Comparison of ENCODE assay signal across 26 mouse cellular contexts in genomic region chr11:105246785-105247184, GRCm38 (mm10). TPM values are rescaled to one million over a fixed set of nuclear protein-coding genes. Genes with fewer than 3 reads are reported as not detected.
A peak's percentile ranks its signal among the peaks of the same experiment; 100 is the strongest.
DNase-seq lines count a peak whose midpoint lies in the region; ATAC-seq and TF ChIP-seq lines count a peak whose summit lies in the region.
"Had no signal": no experiment of that assay in that cellular context is flagged by ENCODE, and none has a peak within 500 bp of the region (broad histone marks: within the 10 kb centered on the region; RNA-seq: fewer than 3 reads in every experiment).

No protein-coding gene starts in this region.

- peaks cover 60% of the 10 kb centered on the region for H3K36me3 ChIP-seq in intestine, postnatal 0 days (ENCODE audit: control insufficient read depth, insufficient read depth)
- H3K36me3 ChIP-seq in intestine, embryonic 15.5 days = peaks cover 14% of the 10 kb centered on the region
- peaks cover 28% of the 10 kb centered on the region for H3K36me3 ChIP-seq in lung, embryonic 16.5 days (ENCODE audit: control insufficient read depth, insufficient read depth, low read length)

- POLR2A ChIA-PET in Patski (lab: Charles Lee) = no interaction called here

- H3K4me3 ChIP-seq in intestine, postnatal 0 days (ENCODE audit: low read depth, low read length) = no peak overlapping the region
- no peak overlapping the region for H3K4me3 ChIP-seq in intestine, embryonic 15.5 days (replicated peaks)
- H3K4me3 ChIP-seq in lung, embryonic 16.5 days (ENCODE audit: low read length) = no peak overlapping the region
- H3K4me3 ChIP-seq: embryonic facial prominence, embryonic 15.5 days; erythroblast, embryonic 14.5 days; forebrain, embryonic 10.5 days; forebrain, embryonic 15.5 days; heart, embryonic 10.5 days; hindbrain, embryonic 12.5 days had no signal

- H3K9ac ChIP-seq in intestine, postnatal 0 days (ENCODE audit: low read depth, low read length) = no peak overlapping the region
- no peak overlapping the region for H3K9ac ChIP-seq in intestine, embryonic 15.5 days
- H3K9ac ChIP-seq in lung, embryonic 16.5 days (ENCODE audit: low read length) = no peak overlapping the region
- H3K9ac ChIP-seq: embryonic facial prominence, embryonic 15.5 days; forebrain, embryonic 15.5 days; hindbrain, embryonic 12.5 days had no signal

- H3K4me2 ChIP-seq in intestine, postnatal 0 days (replicated peaks; ENCODE audit: low read depth) = no peak overlapping the region
- no peak overlapping the region for H3K4me2 ChIP-seq in intestine, embryonic 15.5 days (replicated peaks)
- no peak overlapping the region for H3K4me2 ChIP-seq in lung, embryonic 16.5 days (ENCODE audit: low read depth, low read length)
- H3K4me2 ChIP-seq: embryonic facial prominence, embryonic 15.5 days; forebrain, embryonic 15.5 days; hindbrain, embryonic 12.5 days had no signal

- in situ Hi-C loops in Patski (cut with MboI; ENCODE audit: low pct_unique_long_range_greater_than_20kb) = no loop called here

- H3K27me3 ChIP-seq in intestine, postnatal 0 days (replicated peaks; ENCODE audit: control insufficient read depth, insufficient read depth, low read length) = no peaks in the 10 kb centered on the region
- H3K27me3 ChIP-seq in intestine, embryonic 15.5 days (replicated peaks) = no peaks in the 10 kb centered on the region
- no peaks in the 10 kb centered on the region for H3K27me3 ChIP-seq in lung, embryonic 16.5 days (ENCODE audit: control insufficient read depth, insufficient read depth, low read depth, low read length)
- no peaks in the 10 kb centered on the region for H3K27me3 ChIP-seq in Patski
- H3K27me3 ChIP-seq: embryonic facial prominence, embryonic 15.5 days; forebrain, embryonic 15.5 days; hindbrain, embryonic 12.5 days had no signal

- peak; percentile 7 for DNase-seq in cerebellum, adult 9-10 months
- DNase-seq in cerebellum, adult 9-11 months = no peak
- DNase-seq in lung, postnatal 25 days (ENCODE audit: low spot score) = no peak
- no peak for DNase-seq in Patski (ENCODE audit: low read depth, low spot score)
- no peak for DNase-seq in right cerebral cortex, adult 2 months (ENCODE audit: low spot score in 2 of 2)
- DNase-seq: adrenal gland, postnatal 14 days; B cell, adult 2 months; cerebellum, adult 11-12 months; cerebellum, postnatal 10 days; embryo, embryonic 11 days; gastrocnemius, postnatal 10 days; heart, adult 18-20 months; heart, postnatal 10 days; heart, postnatal 4 days had no signal

- CTCF ChIA-PET in Patski (lab: Charles Lee) = interaction anchor here (1.6 kb wide), 1 partner anchor 13 kb away, joined by 4 read pairs; no protein-coding TSS in a partner anchor

- WGBS in intestine, postnatal 0 days = 79% methylated on average over 6 of the region's 6 CpGs
- 77% methylated on average over 6 of the region's 6 CpGs for WGBS in intestine, embryonic 15.5 days
- 58% methylated on average over 6 of the region's 6 CpGs for WGBS in lung, embryonic 16.5 days

- H3K9me3 ChIP-seq in intestine, postnatal 0 days (ENCODE audit: control insufficient read depth) = no peaks in the 10 kb centered on the region
- no peaks in the 10 kb centered on the region for H3K9me3 ChIP-seq in intestine, embryonic 15.5 days
- H3K9me3 ChIP-seq in lung, embryonic 16.5 days (ENCODE audit: control insufficient read depth, low read length) = no peaks in the 10 kb centered on the region
- H3K9me3 ChIP-seq: embryonic facial prominence, embryonic 15.5 days; forebrain, embryonic 10.5 days; forebrain, embryonic 15.5 days; G1E; heart, embryonic 10.5 days; hindbrain, embryonic 12.5 days had no signal

- H3K4me1 ChIP-seq in intestine, postnatal 0 days (replicated peaks; ENCODE audit: control insufficient read depth, insufficient read depth, low read length) = no peaks in the 10 kb centered on the region
- 0 out of 2 replicates have a peak, but pooled peaks cover 2% of the 10 kb centered on the region for H3K4me1 ChIP-seq in intestine, embryonic 15.5 days (replicated peaks)
- H3K4me1 ChIP-seq in lung, embryonic 16.5 days (replicated peaks; ENCODE audit: control insufficient read depth, insufficient read depth, low read length) = no peaks in the 10 kb centered on the region
- H3K4me1 ChIP-seq: embryonic facial prominence, embryonic 15.5 days; forebrain, embryonic 10.5 days; forebrain, embryonic 15.5 days; heart, embryonic 10.5 days; hindbrain, embryonic 12.5 days had no signal

- ATAC-seq in intestine, postnatal 0 days = no peak
- no peak for ATAC-seq in intestine, embryonic 15.5 days
- peak; percentile 53 for ATAC-seq in lung, embryonic 16.5 days (ENCODE audit: low read depth)
- ATAC-seq in Patski = no peak
- ATAC-seq: CD4-positive, CD25-positive, alpha-beta regulatory T cell, adult 4 months; forebrain, embryonic 15.5 days; hindbrain, embryonic 16.5 days had no signal

- H3K27ac ChIP-seq in intestine, postnatal 0 days (ENCODE audit: low read depth, low read length) = no peak overlapping the region
- no peak overlapping the region for H3K27ac ChIP-seq in intestine, embryonic 15.5 days
- H3K27ac ChIP-seq in lung, embryonic 16.5 days (ENCODE audit: low read length) = peak overlapping the region; percentile 34
- H3K27ac ChIP-seq: embryonic facial prominence, embryonic 15.5 days; forebrain, embryonic 10.5 days; forebrain, embryonic 15.5 days; heart, embryonic 10.5 days; hindbrain, embryonic 12.5 days had no signal

- peak; percentile 30; the same call in 1 of the 2 replicates for TF ChIP-seq CTCF in intestine, postnatal 0 days (IDR thresholded peaks at IDR 0.05; ENCODE audit: low read depth)
- peak; percentile 7 for TF ChIP-seq CTCF in Patski (IDR thresholded peaks at IDR 0.05)

RNA-seq across cellular contexts. Expression of gene Mrc2, which starts 45.7 kb away (rescaled TPM):
- 1.7 TPM in 2 replicates for polyA plus RNA-seq in intestine, postnatal 0 days (2015; fragmentation: Nextera tagmentation; extraction: Ambion mirVana)
- polyA plus RNA-seq in intestine, embryonic 15.5 days (2015; fragmentation: Nextera tagmentation; extraction: Ambion mirVana) = 9.1 and 9.9 TPM in 2 replicates
- 31.0 and 31.9 TPM in 2 replicates for polyA plus RNA-seq in lung, embryonic 16.5 days (2015; fragmentation: Nextera tagmentation; extraction: Ambion mirVana)
- polyA plus RNA-seq in Patski (2021) = 0.09 TPM
- polyA plus RNA-seq: CD4-positive, CD25-positive, alpha-beta regulatory T cell, adult 4 months; G1E had no signal
